ENCODE assay signal across 8 mouse cellular contexts in the genomic region with DNA sequence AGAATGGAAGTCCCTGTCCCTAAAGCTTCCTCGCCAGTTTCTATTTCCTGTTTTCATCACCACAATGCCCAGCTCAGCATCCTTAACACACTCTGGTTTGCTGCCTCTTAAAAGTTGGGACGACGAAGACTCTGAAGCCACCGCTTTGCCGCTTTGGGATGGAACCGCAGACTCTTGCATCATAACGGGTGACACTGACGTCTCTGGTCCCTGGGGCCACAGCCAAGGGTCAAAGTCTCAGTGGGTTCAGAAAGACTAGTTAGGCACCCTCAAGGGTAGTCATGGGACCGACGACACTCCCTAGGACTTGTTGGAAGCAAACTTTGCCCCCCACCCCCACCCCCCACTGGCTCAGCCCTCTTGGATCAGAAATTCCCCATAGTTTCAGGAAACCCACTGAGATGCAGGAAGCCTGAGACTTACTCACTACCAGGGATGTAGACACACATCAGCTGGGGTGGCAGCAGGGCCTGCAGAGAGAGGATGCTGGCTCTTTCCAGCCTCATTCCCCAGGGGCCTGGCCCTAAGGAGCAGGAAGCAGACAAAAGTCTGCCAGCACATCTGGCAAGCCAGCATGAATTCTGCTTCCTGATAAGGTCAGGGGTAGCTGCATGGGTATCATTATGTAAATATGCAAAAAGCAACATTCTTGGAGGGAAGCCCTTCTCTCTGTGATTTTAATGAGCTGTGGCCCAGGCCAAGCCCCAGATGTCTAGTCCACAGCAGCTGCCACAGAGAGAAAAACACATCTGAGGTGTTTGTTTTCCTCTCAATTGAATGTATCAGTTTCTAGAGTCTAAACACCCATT. TPM values are rescaled to one million over a fixed set of nuclear protein-coding genes. Genes with fewer than 3 reads are reported as not detected.
DNase-seq lines count a peak whose midpoint lies in the region; TF ChIP-seq lines count a peak whose summit lies in the region.

No protein-coding gene starts in this region.

- WGBS in kidney, adult 2 months, result 52% methylated on average over 10 of the region's 10 CpGs

- H3K4me3 ChIP-seq in kidney, adult 2 months (ENCODE audit: insufficient read depth, low read depth, low read length), result no peak overlapping the region

- TF ChIP-seq CTCF in kidney, adult 2 months (conservative IDR thresholded peaks at IDR 0.05; ENCODE audit: insufficient read depth, insufficient read length, low read depth, low read length), result no peak

- no peak for TF ChIP-seq POLR2A in kidney, adult 2 months (IDR thresholded peaks at IDR 0.05; ENCODE audit: low read depth, low read length)

- peak; percentile 95 for DNase-seq in 3T3-L1 (ENCODE audit: low read depth, low spot score)
- DNase-seq in embryo, embryonic 10 days (ENCODE audit: low spot score), result peak; percentile 73
- peak; percentile 71 to 88 for DNase-seq in heart, adult 18-20 months
- peak; percentile 84 for DNase-seq in kidney, adult 2 months
- DNase-seq in lung, postnatal 10 days, result peak; percentile 81
- DNase-seq in yolk sac, embryonic 10.5 days (ENCODE audit: low spot score), result peak; percentile 48
- DNase-seq in cerebellum, adult 11 months, result no peak
- no peak for DNase-seq in thymus, postnatal 25 days

- H3K36me3 ChIP-seq in kidney, adult 2 months (ENCODE audit: control insufficient read depth, insufficient read depth, low read length), result no peaks in the 10 kb centered on the region

- H3K4me1 ChIP-seq in kidney, adult 2 months (ENCODE audit: control insufficient read depth, insufficient read depth, low read length), result peaks cover 7% of the 10 kb centered on the region; the same call in 1 of the 2 replicates

- no peaks in the 10 kb centered on the region for H3K27me3 ChIP-seq in kidney, adult 2 months (replicated peaks; ENCODE audit: control insufficient read depth, insufficient read depth, low read length)

- peak overlapping the region; percentile 58 for H3K27ac ChIP-seq in kidney, adult 2 months (ENCODE audit: insufficient read depth, low read depth, low read length)

RNA-seq across cellular contexts. Expression of a gene that starts 38.5 kb away (rescaled TPM):
- 10 to 100 TPM; 19.5 to 22.9 TPM for total RNA-seq in heart, adult 18-20 months (2021)
- 18.8 and 20.8 TPM in 2 replicates for polyA plus RNA-seq in kidney, adult 2 months (2012; rRNA removed)

RNA-seq across cellular contexts. Expression of a gene that starts 55.0 kb away (rescaled TPM):
- total RNA-seq in heart, adult 18-20 months (2021), result 10 to 100 TPM; 26.6 to 26.9 TPM
- polyA plus RNA-seq in kidney, adult 2 months (2012; rRNA removed), result 21.1 and 31.4 TPM in 2 replicates

Comparison
In these comparisons a context has a peak if more than half of its experiments do, and no peak if none do; other contexts are left out.
1. DNase-seq: peak in 3T3-L1 (single experiment), embryo, embryonic 10 days (single experiment), heart, adult 18-20 months (2 of 2), kidney, adult 2 months (single experiment), lung, postnatal 10 days (single experiment) and yolk sac, embryonic 10.5 days (single experiment); none in cerebellum, adult 11 months (single experiment) and thymus, postnatal 25 days (single experiment).